Mouse (Mus musculus): ENCODE measurements around the gene Mapk10. TPM values are rescaled to one million over a fixed set of nuclear protein-coding genes. Genes with fewer than 3 reads are reported as not detected.

Gene Mapk10
- total RNA-seq, 2 experiments from 2014 or later: 11.9 to 14.9 TPM

DNA sequence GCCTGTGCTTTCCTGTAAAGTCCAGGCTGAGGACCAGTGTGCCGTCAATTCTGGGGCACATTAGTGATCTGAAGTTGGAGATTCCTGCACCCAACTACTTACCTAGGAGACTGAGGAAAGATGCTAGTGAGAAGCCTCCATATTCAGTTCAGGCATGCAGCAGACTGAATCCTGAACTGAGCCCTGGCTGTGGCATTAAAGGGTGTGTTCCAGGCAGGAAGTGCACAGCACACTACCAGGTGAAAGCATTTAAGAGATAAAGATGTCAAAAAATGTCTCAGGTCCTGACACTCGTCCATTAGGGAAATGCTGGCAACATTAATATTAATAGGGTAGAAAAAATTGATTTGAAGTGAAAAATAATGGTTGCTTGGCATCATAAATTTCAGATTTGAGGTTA, 44.4 kb downstream of the Mapk10 start:
- DNase-seq: no peak

DNA sequence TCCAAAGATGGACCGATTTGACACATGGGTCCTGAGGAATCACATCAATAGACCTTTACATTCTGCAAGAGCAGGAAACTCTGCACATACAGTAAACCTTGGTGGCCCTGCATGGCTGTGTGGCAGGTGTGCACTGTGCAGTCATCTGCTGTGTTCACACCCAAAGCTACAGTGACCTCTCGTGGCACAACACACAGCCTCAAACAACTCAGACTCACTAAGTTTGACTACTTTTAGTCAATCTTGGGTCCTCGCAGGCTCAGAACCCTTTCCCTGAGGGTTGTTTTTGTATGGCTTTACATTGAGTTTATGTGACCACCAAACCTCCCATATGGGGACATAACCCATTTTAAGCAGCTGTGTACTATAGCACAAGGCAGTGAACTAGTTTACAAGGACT, 47.1 kb downstream of the Mapk10 start:
- no peak for DNase-seq

DNA sequence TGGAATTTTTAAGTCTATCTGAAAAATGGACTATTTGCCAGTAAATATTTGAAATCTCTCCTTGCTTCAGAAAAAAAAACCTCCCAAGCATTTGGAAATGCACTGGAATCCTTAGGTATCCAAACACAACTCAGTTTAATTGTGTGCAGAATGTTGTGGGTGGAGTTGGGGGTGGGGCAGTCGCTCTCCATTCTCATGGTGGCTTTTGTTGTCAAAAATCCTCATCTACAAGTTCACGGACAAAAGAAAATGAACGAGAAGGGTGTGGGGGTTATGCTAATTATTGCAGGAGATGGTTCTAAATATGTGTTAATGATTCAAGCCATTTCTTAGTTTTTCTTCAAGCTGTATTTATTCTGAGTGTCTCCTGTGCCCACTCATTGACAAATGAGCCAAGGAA, 49.6 kb downstream of the Mapk10 start:
- DNase-seq: no peak

DNA sequence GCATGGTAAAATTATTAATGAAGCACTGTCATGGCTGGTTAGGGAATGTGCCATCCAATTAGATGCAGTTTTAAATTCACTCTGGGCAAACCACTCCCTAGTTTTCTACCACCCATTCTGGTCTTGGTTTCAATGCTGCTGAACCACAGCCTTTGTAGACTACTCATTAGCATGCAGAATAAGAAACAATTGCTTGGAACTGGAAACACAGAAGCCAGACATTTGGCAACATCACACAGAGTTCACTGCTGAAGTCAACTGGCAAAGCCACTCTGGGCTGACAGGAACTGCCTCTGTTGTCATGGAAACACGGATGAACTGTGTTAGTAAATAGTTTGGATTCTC, 50.0 kb downstream of the Mapk10 start:
- DNase-seq: no peak

DNA sequence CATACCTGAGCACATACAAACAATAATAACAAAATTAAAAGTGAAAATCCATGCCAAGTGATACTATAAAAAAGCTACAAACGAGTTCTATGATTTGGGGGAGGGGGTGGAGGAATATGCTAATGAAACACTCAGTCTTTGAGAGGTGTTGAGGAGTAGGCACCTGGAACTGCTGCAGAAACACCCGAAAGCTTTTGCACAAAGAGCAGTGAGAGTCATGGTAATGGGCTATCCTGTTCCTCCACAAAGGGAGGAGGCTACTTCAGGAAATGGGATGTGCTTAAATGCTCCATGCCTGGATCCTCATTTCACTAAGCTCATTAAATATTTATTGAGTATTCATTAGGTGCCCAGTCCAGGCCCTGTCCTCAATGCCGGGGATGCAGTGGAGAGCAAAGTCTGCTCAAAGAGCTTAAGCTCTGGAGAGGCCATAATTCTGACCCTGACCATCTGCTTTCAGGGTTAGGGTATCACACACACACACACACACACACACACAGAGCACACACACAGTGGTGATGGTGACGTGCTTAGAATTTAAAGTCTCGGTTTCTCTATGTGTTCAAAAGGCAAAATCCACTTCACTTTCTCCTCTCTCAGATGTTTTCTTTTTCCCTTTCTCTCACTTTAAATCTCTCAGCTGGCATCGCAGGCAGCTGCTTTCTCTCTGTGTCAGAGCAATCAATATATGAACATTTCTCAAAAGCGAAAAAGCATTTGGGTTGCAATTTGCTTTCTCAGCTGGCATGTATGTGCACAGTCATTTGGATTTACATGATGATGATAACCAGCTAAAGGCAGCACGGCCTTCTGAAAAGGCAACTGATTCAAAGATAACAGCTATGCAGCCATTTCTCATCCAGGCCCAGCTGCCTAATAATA, 50.6 kb downstream of the Mapk10 start:
- DNase-seq: no peak

DNA sequence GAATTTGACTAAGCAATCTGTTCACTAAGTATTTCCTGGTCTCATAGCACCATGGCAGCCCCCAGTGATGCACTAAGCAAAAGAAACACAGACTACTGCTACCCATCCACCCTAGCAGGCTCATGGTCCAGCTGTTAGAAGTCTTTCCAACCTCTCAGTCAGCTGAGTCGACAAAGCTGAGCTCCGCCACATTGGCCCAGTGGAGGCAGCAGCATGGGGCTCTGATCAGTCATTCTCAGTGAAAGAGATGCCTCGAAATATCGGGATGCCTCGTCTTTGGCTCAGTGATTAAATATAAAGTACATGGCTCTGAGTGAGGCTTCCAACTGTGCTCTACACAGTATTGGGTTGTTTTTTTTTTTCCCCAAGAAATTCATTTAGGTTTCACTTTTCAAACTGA, 70.2 kb downstream of the Mapk10 start:
- no peak for DNase-seq

DNA sequence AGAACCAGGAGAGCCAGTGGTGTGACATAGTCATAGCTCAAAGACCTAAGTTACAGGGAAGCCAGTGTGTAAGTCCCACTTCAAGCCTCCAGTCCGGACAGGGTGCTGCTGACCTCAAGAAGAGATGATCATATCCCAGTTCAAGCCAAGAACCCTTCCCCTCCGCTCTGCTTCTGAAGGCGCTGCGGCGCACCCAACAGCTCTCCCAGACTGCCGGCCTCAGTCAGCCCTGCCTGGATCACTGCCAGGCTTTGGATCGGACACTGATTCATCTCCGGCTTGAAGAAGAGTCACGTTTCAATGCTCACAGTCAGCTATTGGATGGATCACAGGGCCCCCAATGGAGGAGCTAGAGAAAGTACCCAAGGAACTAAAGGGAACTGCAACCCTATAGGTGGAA, 76.3 kb downstream of the Mapk10 start:
- peak; percentile 79 for DNase-seq

DNA sequence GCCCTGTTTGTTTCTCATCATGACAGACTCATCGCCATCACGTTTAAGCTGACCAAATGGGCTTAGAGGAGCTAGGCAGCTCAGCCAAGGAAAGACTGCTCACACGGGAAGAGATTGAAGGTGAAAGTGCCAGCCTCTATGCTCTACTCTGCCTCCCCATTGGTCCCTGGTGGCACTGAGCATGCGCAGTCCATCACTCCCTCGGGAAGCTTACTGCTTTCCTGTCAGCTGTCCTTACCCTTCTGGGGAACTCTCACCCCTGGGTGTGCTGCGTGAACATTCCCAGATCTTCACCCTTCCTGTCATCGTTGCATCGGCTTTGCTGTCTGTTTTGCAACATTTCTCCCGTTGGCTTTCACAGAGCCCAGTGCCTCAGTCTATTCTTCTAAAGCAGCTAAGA, 77.5 kb downstream of the Mapk10 start:
- DNase-seq: peak; percentile 45

DNA sequence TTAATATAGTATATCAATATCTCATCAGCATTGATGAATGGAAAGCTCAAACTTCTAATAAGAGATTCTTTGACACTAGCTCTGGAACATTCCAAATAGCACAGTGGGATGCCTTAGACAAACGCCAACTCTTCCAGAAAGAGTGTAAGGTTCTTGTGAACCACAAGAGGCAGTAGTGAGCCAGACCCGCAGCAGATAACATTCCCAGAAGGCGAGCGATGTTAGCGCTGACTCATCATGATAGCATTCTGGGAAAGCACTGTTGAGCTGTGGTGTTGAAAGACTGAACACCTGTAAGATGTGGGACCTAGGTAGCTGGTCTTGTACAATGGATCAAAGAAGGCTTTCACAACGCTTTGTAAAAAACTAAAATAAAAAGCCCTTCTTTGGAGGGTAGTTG, 78.3 kb downstream of the Mapk10 start:
- DNase-seq: no peak

DNA sequence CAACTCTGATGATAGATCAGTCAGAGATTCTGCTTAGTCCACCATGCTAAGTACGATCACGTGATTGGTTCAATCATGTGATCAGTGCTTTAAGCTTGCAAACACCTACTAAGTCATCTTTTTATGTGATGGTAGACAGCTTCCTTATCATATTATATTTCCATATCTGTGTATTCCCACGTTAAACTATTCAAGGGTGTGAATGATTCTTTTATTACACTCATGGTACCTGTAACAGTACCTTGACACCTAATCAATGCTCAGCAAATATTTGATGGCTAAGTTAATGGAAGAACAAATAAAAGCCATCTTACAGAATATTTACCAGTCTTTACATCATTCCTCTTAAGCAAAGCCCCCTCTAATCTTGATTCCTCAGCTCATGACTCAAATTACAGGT, 91.5 kb downstream of the Mapk10 start:
- no peak for DNase-seq

DNA sequence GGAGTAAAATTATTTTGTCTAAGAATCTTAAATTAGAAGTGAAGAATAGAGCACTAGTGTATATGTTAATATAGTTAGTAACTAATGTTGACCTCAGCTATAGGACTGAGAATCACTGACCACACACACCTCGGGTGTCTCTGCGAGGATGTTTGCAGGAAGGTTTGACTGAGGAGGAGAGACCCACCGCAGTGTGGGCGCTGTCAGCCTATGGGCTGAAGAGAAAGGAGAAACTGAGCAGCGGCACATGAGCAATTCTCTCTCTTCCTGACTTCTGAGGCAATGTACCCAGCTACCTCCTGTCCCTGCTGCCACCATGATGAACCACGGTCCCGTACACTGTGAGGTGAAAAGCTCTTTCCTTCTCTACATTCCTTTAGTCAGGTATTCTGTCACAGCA, 95.6 kb downstream of the Mapk10 start:
- no peak for DNase-seq

DNA sequence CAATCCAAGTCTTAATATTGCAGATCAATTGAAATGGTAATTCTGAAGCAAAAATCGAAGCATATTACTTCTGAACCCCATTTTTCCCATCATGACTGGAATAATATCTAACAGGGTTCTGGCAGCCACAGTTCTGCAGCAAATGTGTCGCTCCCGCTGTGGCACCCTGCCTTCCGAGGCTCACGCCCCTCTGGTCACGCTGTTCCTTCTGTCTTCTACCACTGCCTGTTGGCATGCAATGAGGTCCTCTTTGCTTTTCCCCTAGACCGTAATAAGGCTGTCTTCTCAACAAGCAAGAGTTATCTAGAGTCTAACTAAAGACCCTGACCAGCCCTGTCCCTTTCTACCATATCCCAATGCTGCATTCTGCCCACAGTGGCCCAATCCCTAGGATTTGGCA, 98.7 kb downstream of the Mapk10 start:
- DNase-seq: no peak

DNA sequence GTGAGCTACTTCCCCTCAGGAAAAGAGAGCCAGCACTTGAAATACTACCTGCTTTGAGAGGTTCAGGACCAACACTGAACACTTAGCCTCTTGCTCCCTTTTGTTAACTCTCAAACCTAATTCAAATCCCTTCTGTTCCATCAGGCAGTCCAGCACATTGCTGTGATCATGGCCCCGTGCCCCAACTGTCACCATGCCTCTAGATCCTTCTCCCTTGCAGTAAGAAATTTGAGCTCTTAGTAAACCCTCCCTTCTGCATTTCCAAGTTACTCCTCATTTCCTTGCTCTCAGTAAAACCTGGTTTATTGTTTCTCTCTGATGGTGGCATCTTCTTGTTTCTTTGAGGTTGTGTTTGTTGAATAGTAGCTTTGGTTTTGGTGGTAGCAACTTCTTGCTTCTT, 101.7 kb downstream of the Mapk10 start:
- no peak for DNase-seq

DNA sequence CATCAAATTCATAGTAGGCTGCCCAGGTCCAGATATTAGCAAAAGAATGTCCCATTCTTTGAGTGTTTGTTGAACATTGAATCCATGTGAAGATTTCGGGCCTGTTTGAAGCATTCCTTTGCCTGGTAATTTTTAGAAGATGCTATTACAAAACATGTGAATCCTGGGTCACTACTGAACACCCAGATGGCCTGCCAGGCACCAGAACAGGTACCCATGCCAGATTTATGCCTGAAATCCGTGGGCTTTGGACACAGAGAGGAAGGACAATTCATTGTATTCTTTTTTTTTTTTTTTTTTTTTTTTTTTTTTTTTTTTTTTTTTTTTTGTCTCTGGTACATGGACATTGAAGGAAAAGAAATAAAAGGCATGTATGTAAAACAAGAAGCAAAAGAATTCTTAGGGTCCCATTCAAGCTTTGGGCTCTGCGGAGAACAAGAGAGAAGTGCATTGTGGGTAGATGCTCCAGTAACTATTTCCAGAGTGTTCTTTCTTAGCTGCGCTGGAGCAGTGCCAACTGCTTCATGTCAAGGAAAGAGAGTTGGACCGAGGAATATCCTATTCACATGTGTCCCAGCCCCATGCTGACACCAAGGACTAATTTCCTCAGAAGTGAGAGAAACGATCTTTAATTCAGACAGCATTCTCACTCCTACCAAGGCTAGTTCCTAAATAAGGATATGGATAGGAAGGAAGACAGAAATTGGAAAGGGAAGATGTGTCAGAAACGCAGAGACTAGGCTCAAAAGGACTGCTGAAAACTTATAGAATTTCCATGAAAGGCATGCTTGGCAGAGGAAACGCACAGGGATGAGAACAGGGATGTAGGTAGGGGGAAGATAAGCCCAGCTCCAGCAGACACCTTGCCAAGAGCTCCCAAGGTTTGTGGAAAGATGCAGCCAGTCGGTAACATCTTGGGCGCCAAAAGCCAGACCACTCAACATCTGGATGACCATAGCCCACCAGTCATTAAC, 105.4 kb downstream of the Mapk10 start:
- DNase-seq: no peak

DNA sequence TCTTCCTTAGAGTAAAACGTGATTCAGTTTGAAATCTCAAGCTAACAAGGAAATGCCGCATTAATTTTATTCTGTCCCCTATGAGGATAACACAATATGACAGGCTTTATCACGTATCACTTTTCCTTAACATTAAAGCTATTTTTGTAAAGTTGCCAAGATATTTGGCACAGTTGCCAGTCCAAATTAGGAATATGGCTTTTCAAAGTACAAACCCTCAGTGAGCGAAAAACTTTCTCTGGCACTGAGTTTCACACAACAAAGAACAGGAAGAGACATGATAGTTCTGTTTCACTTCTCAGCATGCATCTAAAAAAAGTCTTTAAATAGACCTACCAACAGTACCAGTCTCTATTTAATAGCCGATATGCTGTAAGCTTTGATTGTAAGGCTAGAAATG, 107.1 kb downstream of the Mapk10 start:
- no peak for DNase-seq

DNA sequence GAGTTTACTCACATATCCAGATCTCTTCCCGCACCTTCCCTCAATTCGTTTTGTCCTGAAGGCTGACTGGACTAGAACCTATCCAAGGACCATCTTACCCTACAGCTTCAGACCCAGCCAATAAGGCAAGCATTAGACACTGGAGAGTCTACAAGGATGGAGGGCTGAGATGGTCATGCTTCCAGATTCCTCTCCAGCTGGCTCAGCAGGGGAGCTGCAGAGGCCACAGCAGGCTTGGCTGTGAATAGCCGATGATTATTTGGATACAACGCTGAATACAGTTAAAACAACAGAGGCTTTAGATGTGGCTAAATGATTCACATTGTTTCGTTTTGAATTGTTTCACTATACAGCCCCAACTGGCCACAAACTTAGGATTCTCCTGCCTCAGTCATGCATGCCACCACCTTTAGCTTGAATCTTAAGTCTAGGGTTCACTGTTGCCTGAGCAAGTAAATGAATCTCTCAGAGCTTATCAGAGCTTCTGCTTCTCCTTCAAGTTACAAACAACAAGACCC, 108.2 kb downstream of the Mapk10 start:
- no peak for DNase-seq

DNA sequence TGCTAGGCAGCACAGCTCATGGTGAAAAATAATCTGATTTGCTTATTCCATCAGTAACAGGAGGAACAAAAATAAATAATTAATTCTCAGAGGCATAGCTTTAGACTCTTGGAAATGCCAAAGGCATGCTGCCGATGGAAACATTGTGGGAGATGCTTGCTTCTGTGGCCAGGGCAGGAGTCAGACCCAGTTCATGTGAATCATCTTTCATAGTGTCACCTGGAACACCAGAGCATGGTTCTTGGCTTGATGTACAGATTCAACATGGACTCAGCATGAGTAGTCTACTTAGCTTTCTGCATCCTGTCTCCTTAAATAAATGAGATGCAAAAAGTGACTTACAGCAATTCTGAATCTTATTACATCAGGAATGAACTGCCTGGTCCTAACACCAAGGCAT, 109.0 kb downstream of the Mapk10 start:
- DNase-seq: no peak

DNA sequence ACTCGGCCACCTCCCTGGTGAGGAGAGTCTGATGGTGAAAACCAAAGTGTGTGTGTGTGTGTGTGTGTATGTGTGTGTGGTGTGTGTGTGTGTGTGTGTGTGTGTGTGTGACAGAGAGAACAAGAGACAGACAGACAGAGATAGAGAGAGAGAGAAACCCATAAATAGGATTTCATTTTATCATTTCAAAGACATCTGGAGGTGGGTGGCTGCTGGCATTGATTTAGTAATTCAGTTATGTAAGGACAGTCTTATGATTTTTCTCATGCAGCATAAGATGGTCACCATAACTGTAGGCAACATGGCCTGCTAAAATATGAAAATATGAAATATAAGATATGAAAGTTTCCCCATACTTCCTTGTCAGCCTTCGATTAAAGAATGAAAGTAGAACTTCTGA, 117.0 kb downstream of the Mapk10 start:
- no peak for DNase-seq

DNA sequence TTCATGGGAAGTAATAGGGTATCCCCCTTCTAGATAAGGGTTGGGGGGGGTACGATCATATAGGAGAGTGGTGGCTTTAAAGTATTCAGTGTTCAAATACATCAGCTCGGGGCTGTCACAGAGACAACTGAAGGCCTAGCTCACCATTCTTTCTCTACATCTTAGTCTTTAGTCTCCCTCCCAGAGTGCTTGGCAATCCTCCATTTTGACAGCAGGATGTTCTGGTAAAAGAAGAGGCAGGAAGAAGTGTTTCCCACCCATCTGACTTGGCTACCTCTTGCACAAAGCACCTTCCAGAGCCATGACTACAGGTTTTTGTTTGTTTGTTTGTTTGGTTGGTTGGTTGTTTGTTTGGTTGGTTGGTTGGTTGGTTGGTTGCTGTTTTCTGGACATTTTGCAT, 125.3 kb downstream of the Mapk10 start:
- DNase-seq: no peak

DNA sequence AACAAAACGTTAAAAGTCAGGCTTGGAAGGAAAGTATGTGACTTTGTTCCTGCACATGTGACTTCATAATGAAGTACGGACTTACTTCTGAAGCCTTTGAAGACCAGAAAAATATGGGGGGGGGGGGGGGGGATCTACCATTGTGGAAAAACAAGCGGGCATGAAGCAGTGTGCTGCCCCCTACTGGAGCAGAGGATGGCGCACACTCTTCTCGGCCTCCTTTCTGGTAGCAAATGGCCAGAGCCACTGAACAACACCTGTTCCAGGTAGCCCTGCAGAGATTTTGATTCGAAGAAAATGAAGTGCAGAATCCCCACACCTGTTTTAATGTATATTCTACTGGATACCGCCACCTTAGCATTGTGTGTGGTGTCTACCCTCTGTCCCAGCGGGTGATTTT, 135.7 kb downstream of the Mapk10 start:
- peak; percentile 25 for DNase-seq

DNA sequence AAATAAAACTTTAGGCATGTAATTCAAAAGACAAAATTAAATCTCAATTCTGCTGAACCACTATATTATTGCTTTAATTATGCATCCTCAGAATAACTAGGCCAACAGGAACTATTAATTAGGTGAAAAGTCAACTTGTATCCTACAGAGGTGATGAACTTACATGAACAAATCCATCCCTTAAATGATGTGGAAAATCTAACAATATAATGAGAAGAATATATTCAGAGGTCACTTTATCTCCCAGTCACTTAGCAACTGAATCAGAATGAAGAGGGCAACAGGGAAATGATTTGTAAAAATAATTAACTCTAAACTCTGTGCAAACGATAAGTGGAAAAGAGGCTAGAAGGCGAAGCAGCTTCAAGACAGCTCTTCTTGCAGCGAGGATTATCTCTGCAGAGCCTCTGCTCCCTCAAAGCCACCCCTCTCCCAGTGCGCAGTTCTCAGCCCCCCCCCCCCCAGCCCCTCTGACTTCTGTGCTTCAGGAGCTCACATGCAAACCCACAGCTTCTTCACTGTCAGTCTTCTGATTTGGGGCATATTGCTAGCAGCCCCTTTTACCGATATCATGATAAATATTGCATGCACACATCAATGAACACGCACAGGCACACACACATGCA, 138.8 kb downstream of the Mapk10 start:
- no peak for DNase-seq

DNA sequence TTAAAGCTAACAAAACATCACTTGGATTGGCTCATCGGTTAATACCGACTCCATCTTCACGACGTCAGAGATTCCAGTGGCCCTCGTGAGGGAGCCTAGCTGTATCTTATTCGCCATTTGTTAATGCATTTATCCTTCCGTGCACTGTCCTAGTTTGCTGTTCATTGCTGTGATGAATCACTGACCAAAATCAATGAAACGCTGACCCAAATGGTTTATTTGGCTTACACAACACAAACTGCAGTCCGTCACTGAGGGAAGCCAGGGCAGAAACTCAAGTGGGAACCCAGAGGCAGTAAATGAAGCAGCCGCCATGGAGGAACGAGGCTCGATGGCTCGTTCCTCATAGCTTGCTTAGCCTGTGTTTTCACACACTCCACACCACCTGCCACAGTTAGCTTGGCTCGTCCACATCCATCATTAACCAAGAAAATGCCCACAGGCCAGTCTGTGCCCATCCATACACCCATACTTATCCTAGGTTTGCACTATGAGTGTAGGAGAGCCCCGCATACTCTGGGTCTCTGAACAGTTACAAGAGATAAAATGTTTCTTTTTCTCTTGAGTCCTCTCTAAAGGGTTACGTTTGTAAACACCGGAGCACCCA, 140.0 kb downstream of the Mapk10 start:
- no peak for DNase-seq

Measured in adrenal gland, postnatal 10 days (tissue).